Mouse (Mus musculus): Measurements from ENCODE around the gene Gm20605.
"Not testable (repeated sequence)": the region's sequence is repeated elsewhere in the genome, so short reads cannot be mapped to it uniquely, and the experiment has no call there.

DNA sequence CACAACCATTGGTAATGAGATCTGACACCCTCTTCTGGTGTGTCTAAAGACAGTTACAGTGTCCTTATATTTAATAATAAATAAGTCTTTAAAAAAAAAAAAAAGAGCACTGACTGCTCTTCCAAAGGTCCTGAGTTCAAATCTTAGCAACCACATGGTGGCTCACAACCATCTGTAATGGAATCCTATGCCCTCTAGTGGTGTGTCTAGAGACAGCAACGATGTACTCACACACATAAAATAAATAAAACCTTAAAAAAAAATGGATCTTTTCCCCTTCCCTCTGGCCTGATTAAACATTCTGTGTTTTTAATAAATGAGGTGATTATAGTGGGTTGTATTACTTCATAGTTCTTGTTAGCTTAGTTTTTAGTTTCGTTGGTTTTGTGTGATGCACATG lies 14.1 kb upstream of the Gm20605 start:
- peak; percentile 10 for TF ChIP-seq CTCF (IDR thresholded peaks at IDR 0.05)
- TF ChIP-seq EP300 (IDR thresholded peaks at IDR 0.05): not testable (repeated sequence)
